ENCODE assay signal across 25 mouse cellular contexts in the genomic region with DNA sequence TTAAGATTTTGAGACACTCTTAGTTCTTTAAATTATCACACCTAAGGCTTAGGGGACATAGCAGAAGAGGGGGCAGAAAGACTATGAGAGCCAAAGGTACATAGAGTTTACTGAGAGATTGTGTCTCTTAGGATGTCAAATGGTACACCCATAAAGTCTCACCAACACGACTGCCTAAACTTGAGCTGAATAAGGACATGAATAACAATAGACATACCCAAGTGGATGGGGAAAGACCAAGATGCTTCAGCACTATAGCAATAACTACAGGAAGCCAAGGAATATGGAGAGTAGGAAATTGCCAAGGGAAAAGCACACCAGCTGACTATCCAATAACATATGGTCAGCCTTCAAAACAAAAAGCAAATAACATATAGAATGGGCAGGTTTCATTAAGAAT. TPM values are rescaled to one million over a fixed set of nuclear protein-coding genes. Genes with fewer than 3 reads are reported as not detected.
A peak's percentile ranks its signal among the peaks of the same experiment; 100 is the strongest.
DNase-seq lines count a peak whose midpoint lies in the region; ATAC-seq lines count a peak whose summit lies in the region.
"Had no signal": no experiment of that assay in that cellular context is flagged by ENCODE, and none has a peak within 500 bp of the region (broad histone marks: within the 10 kb centered on the region; RNA-seq: fewer than 3 reads in every experiment).

No protein-coding gene starts in this region.

- H3K27ac ChIP-seq in midbrain, embryonic 16.5 days (ENCODE audit: low read length) = no peak overlapping the region
- H3K27ac ChIP-seq: embryonic facial prominence, embryonic 13.5 days; embryonic facial prominence, embryonic 15.5 days; forebrain, embryonic 10.5 days; forebrain, embryonic 12.5 days had no signal

- H3K36me3 ChIP-seq in midbrain, embryonic 16.5 days (ENCODE audit: control insufficient read depth, insufficient read depth, low read length) = no peaks in the 10 kb centered on the region
- H3K36me3 ChIP-seq: embryonic facial prominence, embryonic 13.5 days; embryonic facial prominence, embryonic 15.5 days; forebrain, embryonic 10.5 days; forebrain, embryonic 12.5 days; G1E had no signal

- no peaks in the 10 kb centered on the region for H3K27me3 ChIP-seq in midbrain, embryonic 16.5 days (ENCODE audit: control insufficient read depth, insufficient read depth, low read depth, low read length)
- H3K27me3 ChIP-seq: embryonic facial prominence, embryonic 13.5 days; embryonic facial prominence, embryonic 15.5 days; forebrain, embryonic 12.5 days had no signal

- H3K4me3 ChIP-seq in midbrain, embryonic 16.5 days (ENCODE audit: low read depth, low read length) = no peak overlapping the region
- H3K4me3 ChIP-seq: embryonic facial prominence, embryonic 13.5 days; embryonic facial prominence, embryonic 15.5 days; erythroblast, embryonic 14.5 days; forebrain, embryonic 10.5 days; forebrain, embryonic 12.5 days had no signal

- H3K4me2 ChIP-seq in midbrain, embryonic 16.5 days (ENCODE audit: low read length) = no peak overlapping the region
- H3K4me2 ChIP-seq: embryonic facial prominence, embryonic 13.5 days; embryonic facial prominence, embryonic 15.5 days; forebrain, embryonic 12.5 days had no signal

- peak; percentile 57 for DNase-seq in CD4-positive, CD25-positive, alpha-beta regulatory T cell, adult 2 months (ENCODE audit: low read depth, low spot score)
- peak; percentile 82 for DNase-seq in induced T-regulatory cell, adult 2 months (ENCODE audit: low read depth)
- DNase-seq in right cerebral cortex, adult 2 months (ENCODE audit: low spot score in 2 of 2) = no peak
- DNase-seq: adrenal gland, adult 8-10 months; adrenal gland, postnatal 14 days; adrenal gland, postnatal 36 days; B cell, adult 2 months; cerebellum, adult 11-12 months; cerebellum, adult 2 months; cerebellum, adult 9-11 months; cerebellum, postnatal 14 days; cerebellum, postnatal 36 days; embryo, embryonic 11 days had no signal

- H3K9ac ChIP-seq in midbrain, embryonic 16.5 days (ENCODE audit: low read depth, low read length) = no peak overlapping the region
- H3K9ac ChIP-seq: embryonic facial prominence, embryonic 13.5 days; embryonic facial prominence, embryonic 15.5 days; forebrain, embryonic 12.5 days had no signal

- H3K9me3 ChIP-seq in midbrain, embryonic 16.5 days (replicated peaks; ENCODE audit: control insufficient read depth, low read length, poor library complexity, severe bottlenecking) = no peaks in the 10 kb centered on the region
- H3K9me3 ChIP-seq: embryonic facial prominence, embryonic 13.5 days; embryonic facial prominence, embryonic 15.5 days; forebrain, embryonic 10.5 days; forebrain, embryonic 12.5 days; G1E had no signal

- peaks cover 2% of the 10 kb centered on the region; the same call in 1 of the 2 replicates for H3K4me1 ChIP-seq in midbrain, embryonic 16.5 days (ENCODE audit: control insufficient read depth, insufficient read depth, low read length)
- H3K4me1 ChIP-seq: embryonic facial prominence, embryonic 13.5 days; embryonic facial prominence, embryonic 15.5 days; forebrain, embryonic 12.5 days had no signal

- 71% methylated on average over 1 of the region's 1 CpGs for WGBS in midbrain, embryonic 16.5 days

- no peak for ATAC-seq in CD4-positive, CD25-positive, alpha-beta regulatory T cell, adult 4 months
- ATAC-seq in midbrain, embryonic 16.5 days = no peak
- ATAC-seq: forebrain, embryonic 14.5 days; forebrain, embryonic 16.5 days; Patski had no signal

RNA-seq across cellular contexts. Expression of a gene that starts 22.9 kb away (rescaled TPM):
- 100 to 1,000 TPM; 274 to 291 TPM for polyA plus RNA-seq in CD4-positive, CD25-positive, alpha-beta regulatory T cell, adult 4 months (2017; shearing (Covaris generic))
- polyA plus RNA-seq in midbrain, embryonic 16.5 days (2015; fragmentation: Nextera tagmentation; extraction: Ambion mirVana) = not detected in 2 replicates
- polyA plus RNA-seq: cerebellum, adult 2 months; embryonic facial prominence, embryonic 11.5 days; embryonic facial prominence, embryonic 13.5 days; embryonic facial prominence, embryonic 15.5 days; erythroblast, embryonic 14.5 days; forebrain, embryonic 10.5 days; forebrain, embryonic 12.5 days; forebrain, embryonic 14.5 days; forebrain, embryonic 16.5 days; G1E; Patski had no signal

Comparison
In these comparisons a context has a peak if more than half of its experiments do, and no peak if none do; other contexts are left out.
1. DNase-seq: peak in CD4-positive, CD25-positive, alpha-beta regulatory T cell, adult 2 months (single experiment) and induced T-regulatory cell, adult 2 months (single experiment); none in right cerebral cortex, adult 2 months (0 of 2).
2. RNA of a gene that starts 22.9 kb away (polyA plus RNA-seq): 274 to 291 TPM in CD4-positive, CD25-positive, alpha-beta regulatory T cell, adult 4 months; not detected in midbrain, embryonic 16.5 days; every median in the first group is over 100 times any median in the second.